In genomic region chr6:4508279-4508678, GRCm38 (mm10) we compare ENCODE assay signal across 13 mouse cellular contexts. TPM values are rescaled to one million over a fixed set of nuclear protein-coding genes. Genes with fewer than 3 reads are reported as not detected.
DNase-seq lines count a peak whose midpoint lies in the region; ATAC-seq and TF ChIP-seq lines count a peak whose summit lies in the region.
"Had no signal": no experiment of that assay in that cellular context is flagged by ENCODE, and none has a peak within 500 bp of the region (broad histone marks: within the 10 kb centered on the region; RNA-seq: fewer than 3 reads in every experiment).

No protein-coding gene starts in this region.

- no peak for DNase-seq in heart, postnatal 0 days (ENCODE audit: low spot score)
- DNase-seq in heart, adult 9 months (ENCODE audit: low spot score in 2 of 2) = no peak
- DNase-seq in embryo, embryonic 10.5 days (ENCODE audit: low spot score) = no peak
- no peak for DNase-seq in retina, postnatal 1 day
- DNase-seq: cerebellum, postnatal 10 days; forebrain, postnatal 0 days; kidney, postnatal 25 days; thymus, postnatal 14 days had no signal

- peak overlapping the region; percentile 1; the same call in 1 of the 2 replicates for H3K4me2 ChIP-seq in heart, postnatal 0 days (ENCODE audit: low read depth, low read length)
- peak overlapping the region; percentile 24; the same call in 1 of the 2 replicates for H3K4me2 ChIP-seq in neural tube, embryonic 13.5 days
- no peak overlapping the region for H3K4me2 ChIP-seq in neural tube, embryonic 15.5 days
- H3K4me2 ChIP-seq in intestine, embryonic 16.5 days (ENCODE audit: low read depth, low read length) = peak overlapping the region; percentile 15
- H3K4me2 ChIP-seq in forebrain, embryonic 16.5 days (ENCODE audit: low read length) = no peak overlapping the region
- H3K4me2 ChIP-seq: hindbrain, embryonic 13.5 days had no signal

- H3K9ac ChIP-seq in heart, postnatal 0 days (replicated peaks; ENCODE audit: low read depth, low read length) = no peak overlapping the region
- H3K9ac ChIP-seq in neural tube, embryonic 13.5 days = no peak overlapping the region
- no peak overlapping the region for H3K9ac ChIP-seq in neural tube, embryonic 15.5 days (replicated peaks)
- no peak overlapping the region for H3K9ac ChIP-seq in intestine, embryonic 16.5 days (ENCODE audit: low read depth, low read length)
- no peak overlapping the region for H3K9ac ChIP-seq in forebrain, embryonic 16.5 days (replicated peaks; ENCODE audit: low read depth, low read length)
- H3K9ac ChIP-seq: forebrain, postnatal 0 days; hindbrain, embryonic 13.5 days had no signal

- no peak for TF ChIP-seq EP300 in heart, postnatal 0 days (IDR thresholded peaks at IDR 0.05; ENCODE audit: low read depth)

- H3K4me3 ChIP-seq in heart, postnatal 0 days (ENCODE audit: low read depth, low read length) = no peak overlapping the region
- no peak overlapping the region; the same call in 1 of the 2 replicates for H3K4me3 ChIP-seq in neural tube, embryonic 13.5 days
- H3K4me3 ChIP-seq in neural tube, embryonic 15.5 days (replicated peaks) = no peak overlapping the region
- peak overlapping the region; percentile 11 for H3K4me3 ChIP-seq in intestine, embryonic 16.5 days (ENCODE audit: low read length)
- no peak overlapping the region for H3K4me3 ChIP-seq in forebrain, embryonic 16.5 days (replicated peaks; ENCODE audit: low read length)
- H3K4me3 ChIP-seq: hindbrain, embryonic 13.5 days had no signal

- H3K27me3 ChIP-seq in heart, postnatal 0 days (ENCODE audit: control insufficient read depth, insufficient read depth, low read length) = peaks cover 9% of the 10 kb centered on the region
- H3K27me3 ChIP-seq in neural tube, embryonic 13.5 days = peaks cover 27% of the 10 kb centered on the region
- H3K27me3 ChIP-seq in neural tube, embryonic 15.5 days (replicated peaks) = peaks cover 12% of the 10 kb centered on the region
- H3K27me3 ChIP-seq in intestine, embryonic 16.5 days (replicated peaks; ENCODE audit: control insufficient read depth, insufficient read depth, low read length) = 0 out of 2 replicates have a peak, but pooled peaks cover 4% of the 10 kb centered on the region
- 0 out of 2 replicates have a peak, but pooled peaks cover 2% of the 10 kb centered on the region for H3K27me3 ChIP-seq in forebrain, embryonic 16.5 days (replicated peaks; ENCODE audit: control insufficient read depth, insufficient read depth, low read length)

- no peak for TF ChIP-seq CTCF in heart, postnatal 0 days (IDR thresholded peaks at IDR 0.05; ENCODE audit: low read depth)

- H3K4me1 ChIP-seq in heart, postnatal 0 days (ENCODE audit: control insufficient read depth, insufficient read depth) = no peaks in the 10 kb centered on the region
- peaks cover 11% of the 10 kb centered on the region for H3K4me1 ChIP-seq in neural tube, embryonic 13.5 days (replicated peaks)
- peaks cover 8% of the 10 kb centered on the region for H3K4me1 ChIP-seq in neural tube, embryonic 15.5 days
- H3K4me1 ChIP-seq in intestine, embryonic 16.5 days (ENCODE audit: control insufficient read depth, insufficient read depth, low read length) = 0 out of 2 replicates have a peak, but pooled peaks cover 5% of the 10 kb centered on the region
- H3K4me1 ChIP-seq in forebrain, embryonic 16.5 days (replicated peaks; ENCODE audit: control insufficient read depth, insufficient read depth, low read length) = peaks cover 6% of the 10 kb centered on the region

- no peak overlapping the region for H3K27ac ChIP-seq in heart, postnatal 0 days (ENCODE audit: low read depth)
- H3K27ac ChIP-seq in neural tube, embryonic 13.5 days (replicated peaks) = no peak overlapping the region
- no peak overlapping the region for H3K27ac ChIP-seq in neural tube, embryonic 15.5 days (replicated peaks)
- no peak overlapping the region for H3K27ac ChIP-seq in intestine, embryonic 16.5 days (ENCODE audit: low read length)
- no peak overlapping the region for H3K27ac ChIP-seq in forebrain, embryonic 16.5 days (ENCODE audit: low read length)
- H3K27ac ChIP-seq: hindbrain, embryonic 13.5 days had no signal

- WGBS in heart, postnatal 0 days = 73% methylated on average over 4 of the region's 4 CpGs
- 75% methylated on average over 4 of the region's 4 CpGs for WGBS in neural tube, embryonic 13.5 days
- 86% methylated on average over 4 of the region's 4 CpGs for WGBS in neural tube, embryonic 15.5 days
- WGBS in intestine, embryonic 16.5 days = 86% methylated on average over 4 of the region's 4 CpGs
- WGBS in forebrain, embryonic 16.5 days = 83% methylated on average over 4 of the region's 4 CpGs

- ATAC-seq in heart, postnatal 0 days (ENCODE audit: insufficient read depth, low read depth) = no peak
- ATAC-seq in neural tube, embryonic 13.5 days (ENCODE audit: low read depth) = no peak
- ATAC-seq in neural tube, embryonic 15.5 days (ENCODE audit: low FRiP score) = no peak
- no peak for ATAC-seq in intestine, embryonic 16.5 days
- ATAC-seq in forebrain, embryonic 16.5 days = no peak
- ATAC-seq: forebrain, postnatal 0 days had no signal

- no peaks in the 10 kb centered on the region for H3K9me3 ChIP-seq in heart, postnatal 0 days (replicated peaks; ENCODE audit: control insufficient read depth, low read length)
- no peaks in the 10 kb centered on the region for H3K9me3 ChIP-seq in neural tube, embryonic 13.5 days
- H3K9me3 ChIP-seq in neural tube, embryonic 15.5 days (replicated peaks) = no peaks in the 10 kb centered on the region
- H3K9me3 ChIP-seq in intestine, embryonic 16.5 days (ENCODE audit: control insufficient read depth, low read length) = no peaks in the 10 kb centered on the region
- no peaks in the 10 kb centered on the region for H3K9me3 ChIP-seq in forebrain, embryonic 16.5 days (ENCODE audit: control insufficient read depth, low read length)
- H3K9me3 ChIP-seq: hindbrain, embryonic 13.5 days had no signal

- H3K36me3 ChIP-seq in heart, postnatal 0 days (replicated peaks; ENCODE audit: control insufficient read depth, insufficient read depth, low read length) = no peaks in the 10 kb centered on the region
- no peaks in the 10 kb centered on the region for H3K36me3 ChIP-seq in neural tube, embryonic 13.5 days
- no peaks in the 10 kb centered on the region for H3K36me3 ChIP-seq in neural tube, embryonic 15.5 days
- H3K36me3 ChIP-seq in intestine, embryonic 16.5 days (ENCODE audit: control insufficient read depth, insufficient read depth, low read length) = no peaks in the 10 kb centered on the region
- no peaks in the 10 kb centered on the region for H3K36me3 ChIP-seq in forebrain, embryonic 16.5 days (ENCODE audit: control insufficient read depth, insufficient read depth)
- H3K36me3 ChIP-seq: hindbrain, embryonic 13.5 days had no signal

RNA-seq across cellular contexts. Expression of gene Col1a2, which starts 3.7 kb away (rescaled TPM):
- 357 and 430 TPM in 2 replicates for total RNA-seq in heart, postnatal 0 days (2014; rRNA removed; ENCODE audit: low replicate concordance)
- polyA plus RNA-seq in heart, postnatal 0 days (2015; fragmentation: Nextera tagmentation; extraction: Ambion mirVana) = 197 and 212 TPM in 2 replicates
- polyA plus RNA-seq in neural tube, embryonic 13.5 days (2015; fragmentation: Nextera tagmentation; extraction: Ambion mirVana) = 178 and 187 TPM in 2 replicates
- polyA plus RNA-seq in neural tube, embryonic 15.5 days (2015; fragmentation: Nextera tagmentation; extraction: Ambion mirVana) = 239 and 261 TPM in 2 replicates
- polyA plus RNA-seq in intestine, embryonic 16.5 days (2015; fragmentation: Nextera tagmentation; extraction: Ambion mirVana) = 449 and 476 TPM in 2 replicates
- polyA plus RNA-seq in forebrain, embryonic 16.5 days (2015; fragmentation: Nextera tagmentation; extraction: Ambion mirVana) = 42.8 and 119 TPM in 2 replicates

Comparison
In these comparisons a context has a peak if more than half of its experiments do, and no peak if none do; other contexts are left out.
1. H3K4me2 ChIP-seq: peak in heart, postnatal 0 days (single experiment), neural tube, embryonic 13.5 days (single experiment) and intestine, embryonic 16.5 days (single experiment); none in neural tube, embryonic 15.5 days (single experiment) and forebrain, embryonic 16.5 days (single experiment).